27 mouse cellular contexts compared by ENCODE assay signal in the genomic region with DNA sequence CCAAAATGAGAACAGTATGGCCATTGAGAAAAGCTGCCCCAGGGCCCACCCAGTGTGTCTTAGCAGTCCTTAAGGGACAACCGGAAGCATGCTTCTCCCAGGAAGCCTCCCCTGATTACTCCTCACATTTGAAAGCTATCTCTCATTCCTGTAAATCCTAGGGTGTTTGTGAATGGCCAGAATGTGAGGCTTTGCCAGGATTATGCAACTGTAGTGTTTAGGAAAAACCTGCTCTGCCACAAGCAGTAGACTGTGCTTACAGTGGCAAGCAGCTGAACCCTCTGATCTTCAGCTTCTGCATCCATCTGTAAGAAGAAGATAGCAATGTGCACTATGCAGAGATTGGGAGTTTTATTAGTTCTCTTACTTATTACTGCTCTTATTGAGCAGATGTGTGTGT. TPM values are rescaled to one million over a fixed set of nuclear protein-coding genes. Genes with fewer than 3 reads are reported as not detected.
DNase-seq lines count a peak whose midpoint lies in the region; ATAC-seq and TF ChIP-seq lines count a peak whose summit lies in the region.
"Had no signal": no experiment of that assay in that cellular context is flagged by ENCODE, and none has a peak within 500 bp of the region (broad histone marks: within the 10 kb centered on the region; RNA-seq: fewer than 3 reads in every experiment).

No protein-coding gene starts in this region.

- peaks cover 6% of the 10 kb centered on the region; the same call in 1 of the 2 replicates for H3K36me3 ChIP-seq in midbrain, postnatal 0 days (ENCODE audit: insufficient read depth, low read length)
- H3K36me3 ChIP-seq in midbrain, embryonic 11.5 days (ENCODE audit: control insufficient read depth, insufficient read depth, low read length): no peaks in the 10 kb centered on the region
- H3K36me3 ChIP-seq: embryonic facial prominence, embryonic 15.5 days; G1E; heart, embryonic 13.5 days had no signal

- H3K4me3 ChIP-seq in left cerebral cortex, adult 2 months: peak overlapping the region; percentile 96
- H3K4me3 ChIP-seq in midbrain, postnatal 0 days (ENCODE audit: low read depth, low read length): no peak overlapping the region
- H3K4me3 ChIP-seq in midbrain, embryonic 11.5 days (ENCODE audit: low read depth, low read length): no peak overlapping the region
- H3K4me3 ChIP-seq: embryonic facial prominence, embryonic 15.5 days; erythroblast, embryonic 14.5 days; gastrocnemius, adult 2 months; heart, embryonic 13.5 days had no signal

- no peak overlapping the region for H3K9ac ChIP-seq in midbrain, postnatal 0 days (replicated peaks; ENCODE audit: low read length, poor library complexity, severe bottlenecking)
- H3K9ac ChIP-seq in midbrain, embryonic 11.5 days (ENCODE audit: low read length): no peak overlapping the region
- H3K9ac ChIP-seq: embryonic facial prominence, embryonic 15.5 days; heart, embryonic 13.5 days had no signal

- intact Hi-C loops in heart, postnatal 10 days (cut with DNase I): loop anchor here (5.0 kb wide), 1 partner anchor 62 kb away; no protein-coding TSS in a partner anchor
- intact Hi-C loops in left cerebral cortex, adult 2 months (cut with DNase I): no loop called here
- intact Hi-C loops in left cerebral cortex, postnatal 14 days (cut with DNase I): loop anchor here (5.0 kb wide), 1 partner anchor 38 kb away; a partner anchor contains a TSS

- peak; percentile 68 for DNase-seq in heart, adult 11 months
- no peak for DNase-seq in heart, postnatal 10 days
- DNase-seq in left cerebral cortex, adult 2 months (ENCODE audit: extremely low spot score in 1 of 2, low spot score in 2 of 2): no peak
- no peak for DNase-seq in left cerebral cortex, postnatal 14 days (ENCODE audit: low spot score in 2 of 2)
- DNase-seq in midbrain, postnatal 0 days (ENCODE audit: low spot score): no peak
- no peak for DNase-seq in midbrain, embryonic 11.5 days (ENCODE audit: low spot score, missing footprints)
- DNase-seq in thymus, postnatal 14 days: no peak
- DNase-seq: adrenal gland, postnatal 14 days; B cell, adult 2 months; cerebellum, postnatal 10 days; embryo, embryonic 11 days; gastrocnemius, adult 2 months; gastrocnemius, postnatal 25 days; heart, postnatal 4 days had no signal

- no peaks in the 10 kb centered on the region for H3K9me3 ChIP-seq in midbrain, postnatal 0 days (ENCODE audit: low read length)
- H3K9me3 ChIP-seq in midbrain, embryonic 11.5 days (ENCODE audit: control insufficient read depth, low read length): no peaks in the 10 kb centered on the region
- H3K9me3 ChIP-seq: embryonic facial prominence, embryonic 15.5 days; forebrain, embryonic 10.5 days; G1E; heart, embryonic 13.5 days had no signal

- no peak for ATAC-seq in midbrain, postnatal 0 days (ENCODE audit: low FRiP score)
- ATAC-seq in midbrain, embryonic 11.5 days (ENCODE audit: low FRiP score): no peak
- ATAC-seq: activated CD4-positive, CD25-positive, alpha-beta regulatory T cell, adult 4 months; CD4-positive, CD25-positive, alpha-beta regulatory T cell, adult 4 months; Patski had no signal

- no peak for TF ChIP-seq CTCF in left cerebral cortex, adult 2 months (IDR thresholded peaks at IDR 0.05)
- TF ChIP-seq CTCF in midbrain, postnatal 0 days (IDR thresholded peaks at IDR 0.05): no peak

- WGBS in midbrain, postnatal 0 days: 89% methylated on average over 1 of the region's 1 CpGs
- 79% methylated on average over 1 of the region's 1 CpGs for WGBS in midbrain, embryonic 11.5 days

- 0 out of 2 replicates have a peak, but pooled peaks cover 3% of the 10 kb centered on the region for H3K27me3 ChIP-seq in midbrain, postnatal 0 days (ENCODE audit: insufficient read depth, low read length)
- peaks cover 13% of the 10 kb centered on the region for H3K27me3 ChIP-seq in midbrain, embryonic 11.5 days (ENCODE audit: control insufficient read depth, insufficient read depth, low read length)
- H3K27me3 ChIP-seq: Patski had no signal

- H3K27ac ChIP-seq in left cerebral cortex, adult 2 months: peak overlapping the region; percentile 99
- no peak overlapping the region for H3K27ac ChIP-seq in midbrain, postnatal 0 days (ENCODE audit: low read depth, low read length)
- no peak overlapping the region for H3K27ac ChIP-seq in midbrain, embryonic 11.5 days (ENCODE audit: low read depth, low read length)
- H3K27ac ChIP-seq: embryonic facial prominence, embryonic 15.5 days; forebrain, embryonic 10.5 days; gastrocnemius, adult 2 months; heart, embryonic 13.5 days had no signal

- peak overlapping the region; percentile 81 for H3K4me2 ChIP-seq in midbrain, postnatal 0 days (ENCODE audit: low read depth, low read length, poor library complexity, severe bottlenecking)
- no peak overlapping the region for H3K4me2 ChIP-seq in midbrain, embryonic 11.5 days
- H3K4me2 ChIP-seq: embryonic facial prominence, embryonic 15.5 days; heart, embryonic 13.5 days had no signal

- peaks cover 14% of the 10 kb centered on the region; the same call in 1 of the 2 replicates for H3K4me1 ChIP-seq in midbrain, postnatal 0 days (ENCODE audit: insufficient read depth, low read length)
- H3K4me1 ChIP-seq in midbrain, embryonic 11.5 days (ENCODE audit: control insufficient read depth, insufficient read depth, low read length): peaks cover 29% of the 10 kb centered on the region

RNA-seq across cellular contexts. Expression of a gene that starts 2.8 kb away (rescaled TPM):
- total RNA-seq in heart, postnatal 10 days (2021): 1 to 10 TPM; 3.4 to 3.9 TPM
- 100 to 1,000 TPM; 658 to 661 TPM for total RNA-seq in left cerebral cortex, adult 2 months (2021)
- 100 to 1,000 TPM; 664 to 689 TPM for total RNA-seq in left cerebral cortex, postnatal 14 days (2021)
- total RNA-seq in midbrain, postnatal 0 days (2014; rRNA removed): 82.0 and 111 TPM in 2 replicates
- polyA plus RNA-seq in midbrain, postnatal 0 days (2015; fragmentation: Nextera tagmentation; extraction: Ambion mirVana): 105 and 110 TPM in 2 replicates
- 9.4 and 10.4 TPM in 2 replicates for polyA plus RNA-seq in midbrain, embryonic 11.5 days (2014; fragmentation: Nextera tagmentation; extraction: Ambion mirVana)
- polyA plus RNA-seq: activated CD4-positive, CD25-positive, alpha-beta regulatory T cell, adult 4 months; CD4-positive, CD25-positive, alpha-beta regulatory T cell, adult 4 months; G1E had no signal

RNA-seq across cellular contexts. Expression of a gene that starts 29.2 kb away (rescaled TPM):
- total RNA-seq in heart, postnatal 10 days (2021): not detected
- under 1 TPM in 1 of 2 experiments, not detected in 1; 0.14 TPM for total RNA-seq in left cerebral cortex, adult 2 months (2021)
- not detected for total RNA-seq in left cerebral cortex, postnatal 14 days (2021)
- not detected in 2 replicates for total RNA-seq in midbrain, postnatal 0 days (2014; rRNA removed)
- not detected in 2 replicates for polyA plus RNA-seq in midbrain, postnatal 0 days (2015; fragmentation: Nextera tagmentation; extraction: Ambion mirVana)
- polyA plus RNA-seq in midbrain, embryonic 11.5 days (2014; fragmentation: Nextera tagmentation; extraction: Ambion mirVana): not detected in 2 replicates
- total RNA-seq: gastrocnemius, adult 2 months; gastrocnemius, postnatal 25 days; granulocyte monocyte progenitor cell, adult 5-6 weeks; heart, postnatal 4 days had no signal
- polyA plus RNA-seq: CD4-positive, CD25-positive, alpha-beta regulatory T cell, adult 4 months; embryonic facial prominence, embryonic 11.5 days; embryonic facial prominence, embryonic 15.5 days; forebrain, embryonic 10.5 days; forebrain, embryonic 14.5 days; heart, embryonic 13.5 days; heart, postnatal 0 days; hindbrain, embryonic 14.5 days; Patski had no signal

RNA-seq across cellular contexts. Expression of a gene that starts 35.7 kb away (rescaled TPM):
- total RNA-seq in heart, postnatal 10 days (2021): not detected
- total RNA-seq in left cerebral cortex, adult 2 months (2021): 1 to 10 TPM; 4.6 to 7.9 TPM
- 10 to 100 TPM; 17.7 to 18.3 TPM for total RNA-seq in left cerebral cortex, postnatal 14 days (2021)
- total RNA-seq in midbrain, postnatal 0 days (2014; rRNA removed): 8.5 TPM in 1 of 2 replicates, not detected in the other
- polyA plus RNA-seq in midbrain, postnatal 0 days (2015; fragmentation: Nextera tagmentation; extraction: Ambion mirVana): 4.4 and 4.7 TPM in 2 replicates
- not detected in 2 replicates for polyA plus RNA-seq in midbrain, embryonic 11.5 days (2014; fragmentation: Nextera tagmentation; extraction: Ambion mirVana)
- total RNA-seq: adrenal gland, postnatal 14 days; G1E; gastrocnemius, adult 2 months; gastrocnemius, postnatal 25 days; granulocyte monocyte progenitor cell, adult 5-6 weeks had no signal
- polyA plus RNA-seq: CD4-positive, CD25-positive, alpha-beta regulatory T cell, adult 4 months; embryonic facial prominence, embryonic 11.5 days; embryonic facial prominence, embryonic 15.5 days; erythroblast, embryonic 14.5 days; forebrain, embryonic 10.5 days; G1E; heart, postnatal 0 days had no signal

Comparison
In these comparisons a context has a peak if more than half of its experiments do, and no peak if none do; other contexts are left out.
1. RNA of a gene that starts 2.8 kb away (total RNA-seq): 664 to 689 TPM in left cerebral cortex, postnatal 14 days, 658 to 661 TPM in left cerebral cortex, adult 2 months and 82.0 to 111 TPM in midbrain, postnatal 0 days; 3.4 to 3.9 TPM in heart, postnatal 10 days; every median in the first group is over 10 times any median in the second.